Mouse (Mus musculus) heart, embryonic 11.5 days (tissue): Measurements from ENCODE around the gene Glis2. TPM values are rescaled to one million over a fixed set of nuclear protein-coding genes. Genes with fewer than 3 reads are reported as not detected.

ENCODE experiments used
- ATAC-seq: fragments of 200-750 bp; cut with Nextera tagmentation; replicated peaks from 2 replicates; pipeline ENCODE4 v1.8.0; 2017; ENCODE audit warnings: moderate library complexity; ENCODE audit not compliant: insufficient number of reproducible peaks, low FRiP score, low TSS enrichment
- H3K27ac ChIP-seq: fragments of 300-500 bp; sonication (generic); 2 replicates; pipeline ENCODE4 v1.5.1; 2014; ENCODE audit warnings: mild to moderate bottlenecking, low read depth, low read length
- H3K27me3 ChIP-seq: fragments of 300-500 bp; sonication (generic); 2 replicates; pipeline ENCODE4 v1.6.1; 2014; ENCODE audit warnings: mild to moderate bottlenecking, low read length, mixed read lengths; ENCODE audit not compliant: control insufficient read depth, insufficient read depth
- H3K36me3 ChIP-seq: fragments of 300-500 bp; sonication (generic); 2 replicates; pipeline ENCODE4 v1.6.1; 2014; ENCODE audit warnings: mild to moderate bottlenecking, low read length, moderate library complexity, mixed read lengths; ENCODE audit not compliant: control insufficient read depth, insufficient read depth
- H3K4me1 ChIP-seq: fragments of 300-500 bp; sonication (generic); 2 replicates; pipeline ENCODE4 v1.6.1; 2014; ENCODE audit warnings: low read length; ENCODE audit not compliant: control insufficient read depth, insufficient read depth
- H3K4me2 ChIP-seq: fragments of 300-500 bp; sonication (generic); 2 replicates; pipeline ENCODE4 v1.6.1; 2014; ENCODE audit warnings: mild to moderate bottlenecking, moderate library complexity
- H3K4me3 ChIP-seq: fragments of 300-500 bp; sonication (generic); 2 replicates; pipeline ENCODE4 v1.5.1; 2014; ENCODE audit warnings: low read depth, low read length
- H3K9ac ChIP-seq: fragments of 300-500 bp; sonication (generic); 2 replicates; pipeline ENCODE4 v1.6.1; 2014; ENCODE audit warnings: mild to moderate bottlenecking, low read depth, low read length, moderate library complexity
- H3K9me3 ChIP-seq: fragments of 300-500 bp; sonication (generic); replicated peaks from 2 replicates; pipeline ENCODE4 v1.6.1; 2016; ENCODE audit warnings: low read length; ENCODE audit not compliant: control insufficient read depth
- WGBS: fragments of 180-500 bp; shearing (Covaris S2); extraction: QIAGEN DNeasy Blood & Tissue Kit; methylation state at CpG from one replicate; pipeline ENCODE4 v1.1.7; 2014; ENCODE audit not compliant: insufficient replicate concordance; 5-methylcytosine and 5-hydroxymethylcytosine counted together
- polyA plus RNA-seq: library from polyadenylated mRNA; unstranded; fragments of >200 nt; fragmentation: Nextera tagmentation; extraction: Ambion mirVana; gene quantifications from 2 replicates; pipeline ENCODE4 v1.2.1, GENCODE M21; 2014

Glis2 gene
- polyA plus RNA-seq, 1 experiment from 2014 or later: 23.3 TPM

DNA sequence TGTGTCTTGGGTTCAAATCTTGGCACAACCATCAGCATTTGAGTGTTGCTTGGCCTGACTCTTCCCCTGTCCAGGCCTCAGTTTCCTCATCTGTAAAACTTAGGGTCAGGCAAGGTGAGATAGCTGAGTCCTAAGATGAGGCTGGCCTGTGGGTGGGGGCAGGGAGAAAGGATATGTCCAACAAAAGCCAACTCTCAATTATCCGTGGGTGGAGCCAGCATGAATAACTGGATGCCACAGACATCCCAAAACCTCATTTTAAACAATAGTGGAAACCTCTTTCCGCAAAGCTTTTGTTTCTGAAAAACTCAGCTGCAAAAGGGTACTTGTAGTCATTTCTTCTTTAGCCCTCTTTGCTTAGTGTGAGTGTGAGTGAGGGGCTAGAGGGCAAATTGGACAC is 2.3 kb downstream of the Glis2 start:
- Histone ChIP-seq H3K27me3 (no peaks in the 10 kb centered on the region), H3K36me3 (no peaks in the 10 kb centered on the region), H3K27ac (no peak overlapping the region), H3K4me1 (peaks cover 79% of the 10 kb centered on the region), H3K4me3 (no peak overlapping the region; the same call in 1 of the 2 replicates), H3K4me2 (peak overlapping the region; percentile 98), H3K9ac (peak overlapping the region; percentile 16; the same call in 1 of the 2 replicates), H3K9me3 (no peaks in the 10 kb centered on the region)
- no peak for ATAC-seq
- WGBS: 71% methylated on average over 2 of the region's 2 CpGs

DNA sequence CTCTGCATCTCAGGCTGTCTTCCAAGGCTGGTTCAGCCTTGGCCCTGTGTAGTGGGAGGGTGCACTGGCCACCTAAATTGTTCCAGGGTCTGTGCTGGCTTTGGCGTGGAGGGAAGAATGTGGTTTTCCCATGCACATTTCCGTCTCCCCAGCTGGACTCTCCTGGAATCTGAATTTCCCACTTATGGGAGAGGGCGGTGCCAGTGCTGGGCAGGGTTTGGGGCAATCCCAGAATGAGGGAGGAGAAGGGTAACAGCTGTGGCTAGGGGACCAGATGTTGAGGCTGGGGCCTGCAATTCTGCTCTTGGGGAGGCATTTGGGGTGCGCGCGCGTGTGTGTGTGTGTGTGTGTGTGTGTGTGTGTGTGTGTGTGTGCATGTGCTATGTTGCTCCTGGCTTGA is 2.8 kb downstream of the Glis2 start:
- Histone ChIP-seq H3K9ac (peak overlapping the region; percentile 16; the same call in 1 of the 2 replicates), H3K27me3 (no peaks in the 10 kb centered on the region), H3K36me3 (no peaks in the 10 kb centered on the region), H3K4me2 (peak overlapping the region; percentile 98), H3K9me3 (no peaks in the 10 kb centered on the region), H3K27ac (no peak overlapping the region), H3K4me1 (peaks cover 81% of the 10 kb centered on the region), H3K4me3 (no peak overlapping the region)
- WGBS: 64% methylated on average over 7 of the region's 7 CpGs
- ATAC-seq: no peak

DNA sequence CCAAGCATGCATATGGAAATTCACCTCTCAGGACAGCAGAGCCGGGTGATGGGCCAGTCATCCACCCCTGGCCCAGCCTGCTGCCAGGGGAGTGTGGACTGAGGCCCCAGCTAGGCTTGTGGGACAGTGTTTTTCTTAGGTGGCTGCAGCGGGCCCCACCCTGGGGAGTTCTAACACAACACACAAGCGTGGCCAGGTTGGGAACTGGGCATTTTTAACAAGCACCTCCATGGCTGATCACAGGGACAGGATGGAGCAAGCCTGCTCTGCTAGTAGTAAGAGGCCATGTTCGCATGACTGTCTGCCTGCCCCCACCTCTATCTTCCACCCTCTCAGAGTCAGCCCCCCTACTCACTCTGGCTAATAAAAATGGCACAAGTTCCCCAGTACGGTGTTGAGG is 3.5 kb downstream of the Glis2 start:
- Histone ChIP-seq H3K36me3 (no peaks in the 10 kb centered on the region), H3K4me2 (no peak overlapping the region), H3K9me3 (no peaks in the 10 kb centered on the region), H3K9ac (0 out of 2 replicates have a peak overlapping the region, but pooled peaks have one; percentile 6), H3K4me3 (no peak overlapping the region), H3K27ac (no peak overlapping the region), H3K4me1 (peaks cover 83% of the 10 kb centered on the region), H3K27me3 (no peaks in the 10 kb centered on the region)
- ATAC-seq: no peak
- 62% methylated on average over 5 of the region's 5 CpGs for WGBS

DNA sequence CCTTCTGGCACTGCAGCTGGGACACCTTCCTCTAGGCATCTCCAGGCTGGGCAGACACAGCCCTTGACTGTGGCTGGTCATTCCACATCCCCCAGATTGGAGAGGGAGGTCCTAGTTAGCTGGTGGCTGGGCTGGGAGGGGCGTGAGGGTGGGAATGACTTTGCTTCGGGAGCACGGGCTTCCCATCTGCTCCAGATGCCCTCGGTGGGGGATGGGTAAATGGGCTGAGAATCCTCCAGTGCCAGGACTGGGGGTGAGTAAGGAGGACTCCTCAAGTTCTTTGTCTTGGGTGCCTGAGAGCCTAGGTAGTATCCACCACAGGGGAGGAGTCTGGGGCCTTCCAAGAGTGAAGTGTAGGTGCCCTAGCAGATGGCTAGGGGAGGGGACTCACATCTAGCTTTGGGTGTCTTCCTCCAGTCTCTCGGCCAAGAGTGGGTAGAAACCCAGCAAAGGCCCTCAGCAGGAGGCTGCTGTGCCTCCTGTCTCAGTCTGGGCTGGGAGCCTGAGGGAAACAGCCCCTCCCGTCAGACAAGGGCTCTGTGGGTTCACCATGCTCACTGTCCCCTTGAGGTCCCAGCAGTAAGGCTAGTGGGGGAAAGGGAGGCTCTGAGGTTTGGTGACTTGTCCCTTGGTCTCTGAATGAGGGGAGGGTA is 4.5 kb downstream of the Glis2 start:
- peak overlapping the region; percentile 22; the same call in 1 of the 2 replicates for H3K9ac ChIP-seq
- no peak overlapping the region for H3K4me3 ChIP-seq
- ATAC-seq: no peak
- H3K4me2 ChIP-seq: peak overlapping the region; percentile 41
- WGBS: 28% methylated on average over 6 of the region's 6 CpGs
- H3K27me3 ChIP-seq: no peaks in the 10 kb centered on the region
- peaks cover 87% of the 10 kb centered on the region for H3K4me1 ChIP-seq
- no peaks in the 10 kb centered on the region for H3K9me3 ChIP-seq
- 0 out of 2 replicates have a peak overlapping the region, but pooled peaks have one; percentile 35 for H3K27ac ChIP-seq
- no peaks in the 10 kb centered on the region for H3K36me3 ChIP-seq

DNA sequence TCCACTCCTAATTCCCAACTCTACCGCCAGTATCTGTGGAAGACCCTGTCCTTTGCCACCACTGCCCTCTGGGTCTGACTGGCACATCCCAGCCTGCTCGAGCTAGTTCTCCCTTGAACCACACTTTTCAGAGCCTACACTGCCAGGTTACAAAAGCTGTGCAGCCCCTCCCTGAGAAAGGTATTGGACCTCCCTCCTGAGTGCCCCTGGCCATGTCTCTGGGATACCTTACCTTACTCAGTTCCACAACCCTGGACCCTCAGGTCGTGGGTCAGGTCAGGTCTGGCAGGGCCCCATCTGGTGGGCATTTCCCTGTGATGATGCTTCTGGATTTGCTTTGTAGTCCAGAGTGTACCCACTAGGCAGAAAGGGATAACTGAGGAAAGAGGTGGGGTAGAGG is 5.1 kb downstream of the Glis2 start:
- Histone ChIP-seq H3K9me3 (no peaks in the 10 kb centered on the region), H3K9ac (no peak overlapping the region), H3K36me3 (no peaks in the 10 kb centered on the region), H3K4me3 (no peak overlapping the region), H3K4me2 (no peak overlapping the region), H3K27ac (no peak overlapping the region), H3K27me3 (no peaks in the 10 kb centered on the region), H3K4me1 (peaks cover 93% of the 10 kb centered on the region)
- no peak for ATAC-seq
- 79% methylated on average over 3 of the region's 3 CpGs for WGBS

DNA sequence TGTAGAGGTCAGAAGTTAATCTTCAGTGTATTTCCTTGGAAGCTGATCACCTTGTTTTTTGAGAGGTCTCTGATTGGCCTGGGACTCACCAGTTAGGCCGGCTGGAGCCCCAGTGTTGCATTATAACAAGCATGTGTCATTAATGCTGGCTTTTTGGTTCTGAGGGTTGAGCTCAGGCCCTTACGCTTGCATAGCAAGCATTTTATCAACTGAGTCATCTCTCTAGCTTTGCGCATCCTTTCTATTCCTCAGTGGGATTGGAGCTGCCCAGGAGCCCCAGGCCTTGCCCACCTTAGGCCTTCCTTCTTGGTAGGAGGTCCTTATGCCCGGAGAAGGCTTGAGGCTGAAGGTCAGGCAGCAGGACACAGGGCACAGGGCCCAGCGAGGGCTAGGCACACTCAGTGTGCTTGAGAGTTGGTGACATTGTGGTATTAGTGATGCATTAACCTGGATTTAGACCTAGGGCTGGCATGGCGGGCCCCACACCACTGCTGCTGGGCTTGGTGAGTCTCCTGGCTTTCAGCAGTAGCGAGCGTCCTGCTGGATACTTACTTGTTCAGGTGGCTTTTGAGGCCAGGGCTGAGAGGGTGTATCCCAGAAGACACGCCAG is 6.3 kb downstream of the Glis2 start:
- Histone ChIP-seq H3K4me2 (no peak overlapping the region), H3K4me3 (no peak overlapping the region), H3K36me3 (no peaks in the 10 kb centered on the region), H3K9me3 (no peaks in the 10 kb centered on the region), H3K4me1 (peaks cover 97% of the 10 kb centered on the region), H3K9ac (no peak overlapping the region), H3K27me3 (no peaks in the 10 kb centered on the region), H3K27ac (peak overlapping the region; percentile 25)
- no peak for ATAC-seq
- 67% methylated on average over 9 of the region's 9 CpGs for WGBS

DNA sequence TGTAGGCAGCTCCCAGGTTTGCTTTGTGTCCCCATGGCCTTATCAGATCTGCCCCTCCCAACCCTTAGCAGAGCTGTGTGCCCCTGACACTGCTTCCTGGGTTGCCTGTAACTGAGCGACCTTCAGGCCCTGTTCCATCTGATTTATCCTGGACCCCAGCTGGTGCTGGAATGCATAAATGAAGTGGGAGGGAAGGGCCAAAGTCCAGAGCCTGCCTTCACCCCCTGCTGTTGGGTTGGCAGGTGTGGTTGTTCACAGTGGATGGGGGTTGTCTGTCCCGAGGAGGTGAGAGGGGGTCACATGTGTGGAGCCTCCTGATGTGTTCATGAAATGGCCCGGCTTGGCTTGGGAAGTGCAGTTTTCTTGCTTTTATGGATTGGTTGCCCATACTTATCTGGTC is 7.7 kb downstream of the Glis2 start:
- no peaks in the 10 kb centered on the region for H3K36me3 ChIP-seq
- H3K27ac ChIP-seq: peak overlapping the region; percentile 63
- H3K4me2 ChIP-seq: peak overlapping the region; percentile 32; the same call in 1 of the 2 replicates
- H3K27me3 ChIP-seq: no peaks in the 10 kb centered on the region
- no peak; the same call in 1 of the 2 replicates for ATAC-seq
- peak overlapping the region; percentile 56 for H3K9ac ChIP-seq
- H3K9me3 ChIP-seq: no peaks in the 10 kb centered on the region
- peaks cover 97% of the 10 kb centered on the region for H3K4me1 ChIP-seq
- H3K4me3 ChIP-seq: no peak overlapping the region
- 21% methylated on average over 3 of the region's 3 CpGs for WGBS

DNA sequence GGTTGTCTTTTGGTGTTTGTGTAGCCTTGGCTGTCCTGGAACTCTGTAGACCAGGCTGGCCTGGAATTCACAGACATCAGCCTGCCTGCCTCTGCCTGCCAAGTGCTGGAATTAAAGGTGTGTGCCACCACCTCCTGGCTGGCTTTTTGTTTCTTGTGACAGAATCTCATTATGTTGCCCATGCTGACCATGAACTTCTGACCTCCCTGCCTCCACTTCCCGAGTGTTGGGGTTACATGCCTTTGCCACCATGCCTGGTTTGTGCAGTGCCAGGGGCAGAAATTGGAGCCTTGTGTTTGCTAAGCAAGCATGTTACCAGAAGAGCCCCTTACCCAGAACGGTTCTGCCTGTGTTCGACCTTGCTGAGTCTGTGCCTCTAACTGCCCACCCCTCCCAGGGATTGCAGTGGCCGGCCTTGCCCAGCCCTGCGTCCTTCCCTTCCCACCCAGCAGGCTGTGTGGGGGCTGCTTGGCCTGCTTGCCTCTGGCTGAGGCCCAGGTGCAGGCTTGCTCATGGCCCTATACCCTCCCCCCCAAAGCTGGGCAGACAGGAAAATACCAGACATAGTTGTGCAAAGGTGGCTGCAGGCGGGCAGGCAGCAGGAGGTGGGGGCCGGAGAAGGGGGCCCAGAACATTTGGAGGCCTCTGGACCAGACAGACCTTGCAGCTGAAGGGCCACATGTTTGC is 8.4 kb downstream of the Glis2 start:
- peak overlapping the region; percentile 44 for H3K4me2 ChIP-seq
- no peaks in the 10 kb centered on the region for H3K27me3 ChIP-seq
- H3K9ac ChIP-seq: peak overlapping the region; percentile 70
- WGBS: 29% methylated on average over 7 of the region's 7 CpGs
- H3K4me3 ChIP-seq: no peak overlapping the region
- no peaks in the 10 kb centered on the region for H3K36me3 ChIP-seq
- H3K4me1 ChIP-seq: peaks cover 97% of the 10 kb centered on the region
- peak overlapping the region; percentile 63 for H3K27ac ChIP-seq
- H3K9me3 ChIP-seq: no peaks in the 10 kb centered on the region
- ATAC-seq: peak; percentile 33; the same call in 1 of the 2 replicates
